Mouse (Mus musculus): ENCODE data around the gene Cacnb2. TPM values are rescaled to one million over a fixed set of nuclear protein-coding genes. Genes with fewer than 3 reads are reported as not detected.

Gene Cacnb2
- polyA plus RNA-seq, 1 experiment from 2014 or later = 3.3 TPM

GRCm38 (mm10) chr2:14807650-14808347 lies 204.9 kb downstream of the Cacnb2 start:
- Histone ChIP-seq H3K27ac (no peak overlapping the region), H3K27me3 (no peaks in the 10 kb centered on the region), H3K4me3 (no peak overlapping the region), H3K9ac (no peak overlapping the region), H3K4me2 (no peak overlapping the region), H3K36me3 (ENCODE audit: poor library complexity, severe bottlenecking) (no peaks in the 10 kb centered on the region), H3K9me3 (replicated peaks) (no peaks in the 10 kb centered on the region), H3K4me1 (peaks cover 5% of the 10 kb centered on the region; the same call in 1 of the 2 replicates)
- 44% methylated on average over 6 of the region's 6 CpGs for WGBS
- ATAC-seq = peak; percentile 62

GRCm38 (mm10) chr2:14814977-14815376 lies 212.1 kb downstream of the Cacnb2 start:
- Histone ChIP-seq H3K4me3 (no peak overlapping the region), H3K9ac (no peak overlapping the region), H3K36me3 (ENCODE audit: poor library complexity, severe bottlenecking) (no peaks in the 10 kb centered on the region), H3K4me2 (no peak overlapping the region), H3K4me1 (no peaks in the 10 kb centered on the region), H3K27me3 (no peaks in the 10 kb centered on the region), H3K9me3 (replicated peaks) (no peaks in the 10 kb centered on the region), H3K27ac (no peak overlapping the region)
- ATAC-seq = no peak

- H3K27ac ChIP-seq = no peak overlapping the region
- H3K4me1 ChIP-seq = peaks cover 7% of the 10 kb centered on the region; the same call in 1 of the 2 replicates
- H3K36me3 ChIP-seq (ENCODE audit: poor library complexity, severe bottlenecking) = no peaks in the 10 kb centered on the region
- no peak overlapping the region for H3K9ac ChIP-seq
- WGBS = 39% methylated on average over 1 of the region's 1 CpGs
- H3K4me2 ChIP-seq = no peak overlapping the region
- H3K27me3 ChIP-seq = no peaks in the 10 kb centered on the region
- no peak for ATAC-seq
- no peaks in the 10 kb centered on the region for H3K9me3 ChIP-seq (replicated peaks)
- H3K4me3 ChIP-seq = no peak overlapping the region
These were observed 215.8 kb downstream of the Cacnb2 start for GRCm38 (mm10) chr2:14818651-14819050.

- Histone ChIP-seq H3K9ac (no peak overlapping the region), H3K4me3 (no peak overlapping the region), H3K4me2 (no peak overlapping the region), H3K4me1 (peaks cover 21% of the 10 kb centered on the region; the same call in 1 of the 2 replicates), H3K27ac (no peak overlapping the region), H3K36me3 (ENCODE audit: poor library complexity, severe bottlenecking) (no peaks in the 10 kb centered on the region), H3K9me3 (replicated peaks) (no peaks in the 10 kb centered on the region), H3K27me3 (no peaks in the 10 kb centered on the region)
- WGBS = 85% methylated on average over 2 of the region's 2 CpGs
- no peak for ATAC-seq
These were observed 218.1 kb downstream of the Cacnb2 start for GRCm38 (mm10) chr2:14820946-14821345.

- H3K27me3 ChIP-seq = no peaks in the 10 kb centered on the region
- ATAC-seq = peak; percentile 34; the same call in 1 of the 2 replicates
- no peak overlapping the region for H3K9ac ChIP-seq
- no peak overlapping the region for H3K4me3 ChIP-seq
- H3K36me3 ChIP-seq (ENCODE audit: poor library complexity, severe bottlenecking) = no peaks in the 10 kb centered on the region
- no peak overlapping the region for H3K27ac ChIP-seq
- no peaks in the 10 kb centered on the region for H3K9me3 ChIP-seq (replicated peaks)
- no peak overlapping the region for H3K4me2 ChIP-seq
- peaks cover 21% of the 10 kb centered on the region; the same call in 1 of the 2 replicates for H3K4me1 ChIP-seq
These were observed 220.2 kb downstream of the Cacnb2 start for GRCm38 (mm10) chr2:14823105-14823504.

- ATAC-seq = peak; percentile 84
- peaks cover 24% of the 10 kb centered on the region; the same call in 1 of the 2 replicates for H3K4me1 ChIP-seq
These were observed 221.0 kb downstream of the Cacnb2 start for GRCm38 (mm10) chr2:14823816-14824348.

GRCm38 (mm10) chr2:14825146-14825545 lies 222.3 kb downstream of the Cacnb2 start:
- Histone ChIP-seq H3K9me3 (replicated peaks) (no peaks in the 10 kb centered on the region), H3K4me3 (no peak overlapping the region), H3K27me3 (no peaks in the 10 kb centered on the region), H3K27ac (no peak overlapping the region), H3K4me2 (no peak overlapping the region), H3K36me3 (ENCODE audit: poor library complexity, severe bottlenecking) (no peaks in the 10 kb centered on the region), H3K9ac (no peak overlapping the region), H3K4me1 (peaks cover 25% of the 10 kb centered on the region; the same call in 1 of the 2 replicates)
- ATAC-seq = no peak
- 27% methylated on average over 4 of the region's 4 CpGs for WGBS

More at GRCm38 (mm10) chr2:14823816-14824348, 221.0 kb downstream of the Cacnb2 start:
- Histone ChIP-seq H3K27ac (no peak overlapping the region), H3K9ac (no peak overlapping the region), H3K4me2 (no peak overlapping the region), H3K9me3 (replicated peaks) (no peaks in the 10 kb centered on the region), H3K4me3 (no peak overlapping the region), H3K27me3 (no peaks in the 10 kb centered on the region), H3K36me3 (ENCODE audit: poor library complexity, severe bottlenecking) (no peaks in the 10 kb centered on the region)
- WGBS = 51% methylated on average over 11 of the region's 11 CpGs

GRCm38 (mm10) chr2:14829451-14829850 lies 226.6 kb downstream of the Cacnb2 start:
- Histone ChIP-seq H3K9ac (no peak overlapping the region), H3K9me3 (replicated peaks) (no peaks in the 10 kb centered on the region), H3K36me3 (ENCODE audit: poor library complexity, severe bottlenecking) (no peaks in the 10 kb centered on the region), H3K4me3 (no peak overlapping the region), H3K4me2 (no peak overlapping the region), H3K27ac (no peak overlapping the region), H3K4me1 (peaks cover 10% of the 10 kb centered on the region; the same call in 1 of the 2 replicates), H3K27me3 (no peaks in the 10 kb centered on the region)
- 71% methylated on average over 3 of the region's 3 CpGs for WGBS
- ATAC-seq = no peak

- H3K4me2 ChIP-seq = no peak overlapping the region
- H3K36me3 ChIP-seq (ENCODE audit: poor library complexity, severe bottlenecking) = no peaks in the 10 kb centered on the region
- H3K9me3 ChIP-seq (replicated peaks) = no peaks in the 10 kb centered on the region
- H3K4me3 ChIP-seq = no peak overlapping the region
- WGBS = 84% methylated on average over 2 of the region's 2 CpGs
- peaks cover 4% of the 10 kb centered on the region; the same call in 1 of the 2 replicates for H3K4me1 ChIP-seq
- ATAC-seq = no peak
- no peaks in the 10 kb centered on the region for H3K27me3 ChIP-seq
- no peak overlapping the region for H3K9ac ChIP-seq
- no peak overlapping the region for H3K27ac ChIP-seq
These were observed 228.4 kb downstream of the Cacnb2 start for GRCm38 (mm10) chr2:14831308-14831707.

GRCm38 (mm10) chr2:14834700-14835317 lies 231.9 kb downstream of the Cacnb2 start:
- no peak overlapping the region for H3K4me3 ChIP-seq
- no peaks in the 10 kb centered on the region for H3K27me3 ChIP-seq
- ATAC-seq = no peak
- H3K27ac ChIP-seq = no peak overlapping the region
- WGBS = 86% methylated on average over 5 of the region's 5 CpGs
- no peak overlapping the region for H3K4me2 ChIP-seq
- no peak overlapping the region for H3K9ac ChIP-seq
- no peaks in the 10 kb centered on the region for H3K36me3 ChIP-seq (ENCODE audit: poor library complexity, severe bottlenecking)
- H3K4me1 ChIP-seq = no peaks in the 10 kb centered on the region
- H3K9me3 ChIP-seq (replicated peaks) = no peaks in the 10 kb centered on the region

GRCm38 (mm10) chr2:14841272-14841671 lies 238.4 kb downstream of the Cacnb2 start:
- Histone ChIP-seq H3K9me3 (replicated peaks) (no peaks in the 10 kb centered on the region), H3K4me3 (no peak overlapping the region), H3K4me1 (no peaks in the 10 kb centered on the region), H3K27ac (no peak overlapping the region), H3K9ac (no peak overlapping the region), H3K4me2 (no peak overlapping the region), H3K36me3 (ENCODE audit: poor library complexity, severe bottlenecking) (no peaks in the 10 kb centered on the region), H3K27me3 (no peaks in the 10 kb centered on the region)
- no peak for ATAC-seq
- 72% methylated on average over 1 of the region's 1 CpGs for WGBS

GRCm38 (mm10) chr2:14846727-14847126 lies 243.8 kb downstream of the Cacnb2 start:
- Histone ChIP-seq H3K27me3 (no peaks in the 10 kb centered on the region), H3K4me2 (no peak overlapping the region), H3K27ac (no peak overlapping the region), H3K9me3 (replicated peaks) (no peaks in the 10 kb centered on the region), H3K36me3 (ENCODE audit: poor library complexity, severe bottlenecking) (no peaks in the 10 kb centered on the region), H3K9ac (no peak overlapping the region), H3K4me1 (peaks cover 8% of the 10 kb centered on the region; the same call in 1 of the 2 replicates), H3K4me3 (no peak overlapping the region)
- WGBS = 78% methylated on average over 1 of the region's 1 CpGs
- peak; percentile 73; the same call in 1 of the 2 replicates for ATAC-seq
